Mouse (Mus musculus) limb, embryonic 11.5 days (tissue): ENCODE measurements around the gene Trim62. TPM values are rescaled to one million over a fixed set of nuclear protein-coding genes. Genes with fewer than 3 reads are reported as not detected.
A peak's percentile ranks its signal among the peaks of the same experiment; 100 is the strongest.

Experiments used
- ATAC-seq: fragments of 200-750 bp; cut with Nextera tagmentation; 2 replicates; pipeline ENCODE4 v1.8.0; 2017; ENCODE audit warnings: low read depth; ENCODE audit not compliant: insufficient number of reproducible peaks, low FRiP score, low TSS enrichment
- DNase-seq: peaks from one replicate; pipeline ENCODE4 v3.0.0-alpha.2; 2015; ENCODE audit warnings: low spot score
- H3K27ac ChIP-seq: fragments of 300-500 bp; sonication (generic); replicated peaks from 2 replicates; pipeline ENCODE4 v1.5.1; 2014; ENCODE audit warnings: low read depth, mild to moderate bottlenecking, low read length
- H3K27me3 ChIP-seq: fragments of 300-500 bp; sonication (generic); 2 replicates; pipeline ENCODE4 v1.6.1; 2014; ENCODE audit warnings: mild to moderate bottlenecking, low read length, mixed read lengths; ENCODE audit not compliant: control insufficient read depth, insufficient read depth
- H3K36me3 ChIP-seq: fragments of 300-500 bp; sonication (generic); 2 replicates; pipeline ENCODE4 v1.6.1; 2014; ENCODE audit warnings: mild to moderate bottlenecking, low read length, moderate library complexity, mixed read lengths; ENCODE audit not compliant: control insufficient read depth, insufficient read depth
- H3K4me1 ChIP-seq: fragments of 300-500 bp; sonication (generic); 2 replicates; pipeline ENCODE4 v1.6.1; 2014; ENCODE audit warnings: low read length, mixed read lengths; ENCODE audit not compliant: control insufficient read depth, insufficient read depth
- H3K4me2 ChIP-seq: fragments of 300-500 bp; sonication (generic); 2 replicates; pipeline ENCODE4 v1.6.1; 2014; ENCODE audit warnings: low read depth, mild to moderate bottlenecking, moderate library complexity; ENCODE audit not compliant: severe bottlenecking
- H3K4me3 ChIP-seq: fragments of 300-500 bp; sonication (generic); 2 replicates; pipeline ENCODE4 v1.5.1; 2014; ENCODE audit warnings: low read depth, low read length
- H3K9ac ChIP-seq: fragments of 300-500 bp; sonication (generic); 2 replicates; pipeline ENCODE4 v1.6.1; 2014; ENCODE audit warnings: mild to moderate bottlenecking, low read length
- H3K9me3 ChIP-seq: fragments of 300-500 bp; sonication (generic); 2 replicates; pipeline ENCODE4 v1.6.1; 2016; ENCODE audit warnings: low read length; ENCODE audit not compliant: control insufficient read depth
- WGBS: fragments of 180-500 bp; shearing (Covaris S2); extraction: QIAGEN DNeasy Blood & Tissue Kit; methylation state at CpG from one replicate; pipeline ENCODE4 v1.1.7; 2014; 5-methylcytosine and 5-hydroxymethylcytosine counted together
- polyA plus RNA-seq: library from polyadenylated mRNA; unstranded; fragments of >200 nt; fragmentation: Nextera tagmentation; extraction: Ambion mirVana; gene quantifications from 2 replicates; pipeline ENCODE4 v1.2.1, GENCODE M21; 2014

The Trim62 gene
- polyA plus RNA-seq, 1 experiment from 2014 or later = 10.3 TPM

DNA sequence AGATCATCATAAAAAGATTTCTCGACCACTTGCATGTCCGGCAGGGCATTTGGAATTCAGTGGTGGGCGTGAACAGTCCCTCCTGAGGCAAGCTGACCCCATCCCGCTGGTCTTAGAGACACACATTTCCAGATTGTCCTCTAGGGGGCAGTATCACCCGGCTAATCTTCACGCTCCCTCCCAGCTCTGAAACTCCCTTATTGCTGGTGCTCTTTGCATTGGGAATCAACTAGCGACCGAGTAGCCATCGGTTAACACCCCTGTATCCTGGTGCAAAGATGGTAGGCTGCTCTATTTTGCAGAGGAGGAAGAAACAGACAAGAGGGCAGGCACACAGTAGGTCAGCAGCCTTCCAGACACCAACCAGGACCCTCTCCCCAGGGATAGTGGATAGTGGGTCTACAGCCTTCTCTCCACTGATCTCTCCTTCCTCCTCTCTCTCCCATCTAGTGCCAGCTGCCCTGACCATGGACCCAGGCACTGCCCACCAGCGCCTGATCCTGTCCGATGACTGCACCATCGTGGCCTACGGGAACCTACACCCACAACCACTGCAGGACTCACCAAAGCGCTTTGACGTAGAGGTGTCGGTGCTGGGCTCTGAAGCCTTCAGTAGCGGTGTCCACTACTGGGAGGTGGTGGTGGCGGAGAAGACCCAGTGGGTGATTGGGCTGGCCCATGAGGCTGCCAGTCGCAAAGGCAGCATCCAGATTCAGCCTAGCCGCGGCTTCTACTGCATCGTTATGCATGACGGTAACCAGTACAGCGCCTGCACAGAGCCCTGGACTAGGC lies 25.4 kb downstream of the Trim62 start:
- peaks cover 2% of the 10 kb centered on the region; the same call in 1 of the 2 replicates for H3K36me3 ChIP-seq
- ATAC-seq (no peak), DNase-seq (peak; percentile 73)
- H3K4me2 ChIP-seq = no peak overlapping the region
- H3K27me3 ChIP-seq = no peaks in the 10 kb centered on the region
- no peak overlapping the region for H3K4me3 ChIP-seq
- WGBS = 61% methylated on average over 24 of the region's 24 CpGs
- peaks cover 32% of the 10 kb centered on the region for H3K4me1 ChIP-seq
- no peaks in the 10 kb centered on the region for H3K9me3 ChIP-seq
- H3K9ac ChIP-seq = no peak overlapping the region
- H3K27ac ChIP-seq = no peak overlapping the region

DNA sequence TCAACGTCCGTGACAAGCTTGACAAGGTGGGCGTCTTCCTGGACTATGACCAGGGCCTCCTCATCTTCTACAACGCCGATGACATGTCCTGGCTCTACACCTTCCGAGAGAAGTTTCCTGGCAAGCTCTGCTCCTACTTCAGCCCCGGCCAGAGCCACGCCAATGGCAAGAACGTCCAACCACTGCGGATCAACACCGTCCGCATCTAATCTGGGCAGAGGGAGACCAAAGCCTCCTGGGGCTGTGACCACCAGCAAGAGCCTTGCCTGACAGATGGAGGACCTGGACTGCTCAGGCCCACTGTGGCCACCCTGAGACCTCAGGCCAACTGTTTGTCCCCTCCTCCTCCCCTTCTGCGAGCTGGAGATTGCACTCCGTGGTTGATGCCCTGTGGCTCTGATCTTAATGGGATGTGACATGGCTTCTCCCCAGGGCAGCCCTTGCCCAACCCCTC lies 26.0 kb downstream of the Trim62 start:
- Histone ChIP-seq H3K4me3 (no peak overlapping the region), H3K4me2 (no peak overlapping the region), H3K9me3 (no peaks in the 10 kb centered on the region), H3K36me3 (peaks cover 2% of the 10 kb centered on the region; the same call in 1 of the 2 replicates), H3K9ac (no peak overlapping the region), H3K27me3 (no peaks in the 10 kb centered on the region), H3K27ac (no peak overlapping the region), H3K4me1 (peaks cover 26% of the 10 kb centered on the region)
- DNase-seq (no peak), ATAC-seq (no peak)
- WGBS = 90% methylated on average over 14 of the region's 14 CpGs

- no peaks in the 10 kb centered on the region for H3K9me3 ChIP-seq
- no peak for ATAC-seq
- peaks cover 2% of the 10 kb centered on the region; the same call in 1 of the 2 replicates for H3K36me3 ChIP-seq
- H3K4me1 ChIP-seq = peaks cover 15% of the 10 kb centered on the region
- H3K4me3 ChIP-seq = no peak overlapping the region
- DNase-seq = no peak
- H3K4me2 ChIP-seq = no peak overlapping the region
- 85% methylated on average over 8 of the region's 8 CpGs for WGBS
- no peak overlapping the region for H3K9ac ChIP-seq
- H3K27ac ChIP-seq = no peak overlapping the region
- H3K27me3 ChIP-seq = no peaks in the 10 kb centered on the region
Measured at GRCm38 (mm10) chr4:128910276-128911063, 27.1 kb downstream of the Trim62 start.

DNA sequence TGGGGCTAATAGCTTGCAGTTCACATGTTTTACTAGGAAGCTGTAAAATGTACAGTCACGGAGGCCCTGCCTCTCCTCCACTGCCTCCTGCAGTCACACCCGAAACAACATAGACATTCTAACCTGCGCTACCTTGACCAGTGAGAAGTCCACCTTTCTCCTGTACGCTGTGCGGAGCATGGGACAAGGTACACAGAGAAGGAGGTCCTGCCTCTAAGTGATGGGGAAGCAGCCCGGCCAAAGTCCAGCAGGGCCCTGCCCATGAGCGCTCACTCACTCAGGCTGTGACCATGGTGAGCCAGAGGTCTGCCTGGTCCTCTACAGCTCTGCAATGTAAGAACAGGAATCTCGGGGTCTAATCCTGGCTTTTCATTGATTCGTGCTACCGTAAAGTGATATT lies 28.7 kb downstream of the Trim62 start:
- no peak overlapping the region for H3K4me3 ChIP-seq
- no peak overlapping the region for H3K9ac ChIP-seq
- no peaks in the 10 kb centered on the region for H3K27me3 ChIP-seq
- H3K27ac ChIP-seq = no peak overlapping the region
- ATAC-seq (no peak), DNase-seq (no peak)
- WGBS = 84% methylated on average over 10 of the region's 10 CpGs
- peaks cover 2% of the 10 kb centered on the region; the same call in 1 of the 2 replicates for H3K36me3 ChIP-seq
- H3K9me3 ChIP-seq = no peaks in the 10 kb centered on the region
- peaks cover 2% of the 10 kb centered on the region; the same call in 1 of the 2 replicates for H3K4me1 ChIP-seq
- no peak overlapping the region for H3K4me2 ChIP-seq

DNA sequence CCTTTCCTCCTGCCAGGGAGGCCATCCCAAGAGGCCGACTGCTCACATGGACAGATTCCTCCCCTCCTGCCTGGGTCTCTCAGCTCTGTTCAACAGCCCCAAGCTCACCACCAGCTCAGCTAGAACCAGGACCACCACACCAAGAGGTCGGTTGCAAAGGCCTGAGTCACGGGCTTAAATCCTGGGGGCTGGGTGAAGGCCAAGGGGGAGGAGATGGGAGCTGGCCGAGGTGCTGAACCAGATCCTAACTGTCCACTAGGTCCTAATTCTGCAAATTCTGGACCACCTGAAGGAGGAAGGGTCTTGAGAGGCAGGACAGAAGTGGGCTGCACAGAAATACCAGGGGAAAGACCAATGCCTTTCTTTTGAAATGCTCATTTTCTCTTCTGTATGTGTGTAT lies 30.4 kb downstream of the Trim62 start:
- Histone ChIP-seq H3K4me2 (no peak overlapping the region), H3K9ac (no peak overlapping the region), H3K4me1 (no peaks in the 10 kb centered on the region), H3K4me3 (no peak overlapping the region), H3K36me3 (peaks cover 2% of the 10 kb centered on the region; the same call in 1 of the 2 replicates), H3K27ac (no peak overlapping the region), H3K9me3 (no peaks in the 10 kb centered on the region), H3K27me3 (no peaks in the 10 kb centered on the region)
- DNase-seq (peak; percentile 79), ATAC-seq (no peak)
- 18% methylated on average over 4 of the region's 4 CpGs for WGBS

GRCm38 (mm10) chr4:128917119-128917518 lies 33.7 kb downstream of the Trim62 start:
- H3K9ac ChIP-seq = no peak overlapping the region
- H3K36me3 ChIP-seq = no peaks in the 10 kb centered on the region
- no peak overlapping the region for H3K27ac ChIP-seq
- ATAC-seq (no peak), DNase-seq (no peak)
- no peak overlapping the region for H3K4me3 ChIP-seq
- no peaks in the 10 kb centered on the region for H3K9me3 ChIP-seq
- 69% methylated on average over 3 of the region's 3 CpGs for WGBS
- H3K27me3 ChIP-seq = no peaks in the 10 kb centered on the region
- H3K4me2 ChIP-seq = no peak overlapping the region
- no peaks in the 10 kb centered on the region for H3K4me1 ChIP-seq

- WGBS = 86% methylated on average over 6 of the region's 6 CpGs
- Histone ChIP-seq H3K36me3 (no peaks in the 10 kb centered on the region), H3K27me3 (0 out of 2 replicates have a peak, but pooled peaks cover 2% of the 10 kb centered on the region), H3K4me2 (no peak overlapping the region), H3K9me3 (no peaks in the 10 kb centered on the region), H3K27ac (no peak overlapping the region), H3K4me3 (no peak overlapping the region), H3K9ac (no peak overlapping the region), H3K4me1 (no peaks in the 10 kb centered on the region)
- ATAC-seq = no peak
- DNase-seq = no peak
Measured at GRCm38 (mm10) chr4:128917756-128918155, 34.4 kb downstream of the Trim62 start.

DNA sequence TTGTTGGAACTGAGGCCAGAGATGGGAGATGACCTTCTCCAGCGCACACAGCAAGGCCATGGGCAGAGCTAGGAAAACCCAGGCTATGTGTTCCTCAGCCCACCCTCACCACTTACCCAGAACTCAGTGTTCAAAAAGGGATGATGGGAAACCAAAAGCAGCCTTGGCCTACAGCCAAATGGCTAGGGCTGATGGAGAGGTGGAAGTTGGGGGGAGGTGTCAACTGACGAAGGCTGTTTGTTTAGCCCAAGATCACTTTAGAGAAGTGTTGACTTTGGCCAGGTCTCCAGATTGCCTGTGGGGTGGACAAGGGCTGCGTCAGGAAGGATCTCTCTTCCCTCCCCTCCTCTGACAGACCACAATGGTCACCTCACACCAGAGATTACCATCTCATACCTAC lies 34.8 kb downstream of the Trim62 start:
- 57% methylated on average over 3 of the region's 3 CpGs for WGBS
- Histone ChIP-seq H3K4me1 (no peaks in the 10 kb centered on the region), H3K4me3 (no peak overlapping the region), H3K27ac (no peak overlapping the region), H3K36me3 (no peaks in the 10 kb centered on the region), H3K4me2 (no peak overlapping the region), H3K27me3 (0 out of 2 replicates have a peak, but pooled peaks cover 3% of the 10 kb centered on the region), H3K9ac (no peak overlapping the region), H3K9me3 (no peaks in the 10 kb centered on the region)
- ATAC-seq (no peak), DNase-seq (no peak)
